Mouse (Mus musculus) cortical plate, adult 2 months (tissue): ENCODE measurements around the gene Tenm4.

Experiments
- CTCF ChIP-seq: fragments of 200-500 bp; IDR thresholded peaks from 2 replicates; pipeline ENCODE4 v1.5.1; 2011; ENCODE audit warnings: mild to moderate bottlenecking, control low read depth, low read length; ENCODE audit not compliant: insufficient read depth; ENCODE audit errors: extremely low read depth
- POLR2A ChIP-seq: fragments of 200-500 bp; IDR thresholded peaks from 2 replicates; pipeline ENCODE4 v1.6.1; 2011; ENCODE audit warnings: mild to moderate bottlenecking, low read length, control low read depth; ENCODE audit not compliant: insufficient read depth; ENCODE audit errors: extremely low read depth

GRCm38 (mm10) chr7:96869079-96869810, 698.2 kb downstream of the Tenm4 start:
- TF ChIP-seq CTCF (no peak), POLR2A (no peak)
